Mouse (Mus musculus) kidney, adult 2 months (tissue): Measurements from ENCODE around the gene Tnks2.

ENCODE experiments used
- CTCF ChIP-seq: fragments of 200-500 bp; conservative IDR thresholded peaks from 2 replicates; pipeline ENCODE4 v1.5.1; 2011; ENCODE audit warnings: low read depth, mild to moderate bottlenecking, control low read depth, low read length, moderate library complexity, mixed read lengths; ENCODE audit not compliant: insufficient read depth, insufficient read length
- POLR2A ChIP-seq: fragments of 200-500 bp; IDR thresholded peaks from one replicate; pipeline ENCODE4 v1.6.1; 2011; ENCODE audit warnings: low read depth, low read length, control low read depth

DNA sequence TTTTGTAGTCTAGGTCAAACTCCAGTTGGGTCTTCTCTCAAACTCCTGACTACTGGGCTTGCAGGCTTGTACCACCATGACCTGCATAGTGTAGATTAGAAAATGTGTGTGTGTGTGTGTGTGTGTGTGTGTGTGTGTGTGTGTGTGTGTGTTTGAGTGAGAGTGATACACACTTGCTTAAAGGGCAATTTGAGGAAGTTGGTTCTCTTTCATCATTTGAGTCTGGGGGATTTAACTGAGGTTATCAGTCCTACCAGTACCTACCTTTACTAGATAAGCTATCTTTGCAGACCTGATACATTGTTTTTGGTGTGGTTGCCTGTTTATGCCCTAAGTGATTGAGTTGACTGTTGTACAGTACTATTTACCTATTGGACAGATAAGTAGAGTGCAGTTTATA lies 98.1 kb downstream of the Tnks2 start:
- no peak for TF ChIP-seq POLR2A
- no peak for TF ChIP-seq CTCF
